Mouse (Mus musculus): Measurements from ENCODE around the gene Bri3bp.
"Not testable (repeated sequence)": the region's sequence is repeated elsewhere in the genome, so short reads cannot be mapped to it uniquely, and the experiment has no call there.

The Bri3bp gene

DNA sequence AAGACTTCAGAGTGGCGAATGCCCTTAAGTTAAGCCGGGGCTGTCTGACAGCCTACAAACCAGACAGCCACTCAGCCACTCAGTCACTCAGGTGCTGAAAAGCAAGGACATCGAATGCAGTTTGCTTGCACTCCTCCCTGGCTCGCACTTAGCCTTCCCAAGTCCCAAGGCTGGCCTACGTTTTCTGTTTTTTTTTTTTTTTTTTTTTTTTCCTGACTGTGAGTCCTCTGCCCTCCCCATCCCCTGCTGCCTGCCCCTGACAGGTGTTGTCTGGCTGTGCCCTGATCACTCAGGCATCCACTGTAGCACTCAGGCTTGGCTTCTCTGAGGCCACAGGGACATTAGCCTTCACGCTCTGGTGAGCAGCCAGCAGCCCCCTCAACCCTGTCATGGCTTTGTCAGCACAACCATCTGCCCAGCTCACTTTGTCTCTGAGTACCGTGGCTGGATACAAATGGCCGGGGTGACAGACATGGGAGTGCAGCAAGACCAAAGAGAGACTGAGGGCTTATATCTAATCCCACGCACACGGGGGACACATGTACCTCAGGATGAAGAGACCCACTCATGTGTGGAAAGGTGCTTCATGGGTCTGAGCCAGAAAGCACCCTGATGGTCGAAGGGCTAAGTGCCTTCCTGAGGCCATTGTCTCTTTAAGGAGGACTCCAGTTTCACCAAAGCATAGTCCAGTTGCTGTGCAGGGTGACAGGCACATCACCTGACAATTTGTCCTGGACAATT is 46.2 kb downstream of the Bri3bp start:
- DNase-seq, result peak; percentile 85 to 91

DNA sequence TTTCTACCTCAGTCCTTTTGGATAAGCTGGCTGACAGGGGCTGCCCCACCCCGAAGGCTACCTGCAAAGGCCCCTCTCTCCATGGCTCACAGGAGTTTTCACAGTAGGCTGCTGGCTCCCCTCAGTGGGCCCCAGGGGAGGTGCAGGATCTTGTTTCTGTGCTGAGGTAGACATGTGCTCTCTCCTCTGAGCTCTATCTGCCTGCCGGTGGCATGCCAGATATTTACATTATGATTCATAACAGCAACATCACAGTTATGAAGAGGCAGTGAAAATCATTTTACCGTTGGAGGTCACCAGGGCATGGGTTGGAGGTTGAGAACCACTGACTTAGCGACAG is 46.7 kb downstream of the Bri3bp start:
- DNase-seq, result no peak

DNA sequence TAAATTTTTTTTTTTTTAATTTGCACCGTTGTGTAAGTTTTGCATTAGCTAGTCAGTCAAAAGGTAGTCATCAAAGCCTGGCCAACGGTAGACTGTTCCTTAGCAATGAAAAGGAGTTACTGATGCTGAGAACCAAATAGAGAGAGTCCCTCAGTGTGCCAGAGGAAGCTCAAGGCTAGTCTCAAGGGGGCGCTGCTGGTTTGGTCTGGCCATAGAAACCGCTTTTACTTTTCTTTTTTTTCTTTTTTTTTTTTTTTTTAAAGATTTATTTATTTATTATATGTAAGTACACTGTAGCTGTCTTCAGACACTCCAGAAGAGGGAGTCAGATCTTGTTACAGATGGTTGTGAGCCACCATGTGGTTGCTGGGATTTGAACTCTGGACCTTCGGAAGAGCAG is 47.6 kb downstream of the Bri3bp start:
- not testable (repeated sequence) for DNase-seq

DNA sequence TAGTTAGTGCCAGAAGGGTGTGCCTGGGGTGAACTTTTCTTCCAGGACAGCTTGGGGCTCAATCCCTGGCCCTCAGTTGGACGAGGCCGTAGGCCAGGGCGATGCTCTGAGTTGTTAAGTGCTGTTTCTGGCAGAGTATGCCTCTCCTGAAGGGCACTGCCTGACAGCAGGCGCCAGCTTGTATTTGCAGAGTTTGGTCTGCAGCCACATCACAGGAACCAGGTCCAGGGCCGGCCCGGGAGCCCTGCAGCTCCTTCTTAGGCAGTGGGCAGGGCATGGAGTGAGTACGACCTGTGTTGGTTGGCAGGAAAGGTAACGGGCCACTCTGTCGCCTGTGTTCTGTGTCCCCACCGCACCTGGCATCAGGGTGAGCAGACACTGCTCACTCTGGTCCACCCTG is 49.7 kb downstream of the Bri3bp start:
- no peak for DNase-seq

DNA sequence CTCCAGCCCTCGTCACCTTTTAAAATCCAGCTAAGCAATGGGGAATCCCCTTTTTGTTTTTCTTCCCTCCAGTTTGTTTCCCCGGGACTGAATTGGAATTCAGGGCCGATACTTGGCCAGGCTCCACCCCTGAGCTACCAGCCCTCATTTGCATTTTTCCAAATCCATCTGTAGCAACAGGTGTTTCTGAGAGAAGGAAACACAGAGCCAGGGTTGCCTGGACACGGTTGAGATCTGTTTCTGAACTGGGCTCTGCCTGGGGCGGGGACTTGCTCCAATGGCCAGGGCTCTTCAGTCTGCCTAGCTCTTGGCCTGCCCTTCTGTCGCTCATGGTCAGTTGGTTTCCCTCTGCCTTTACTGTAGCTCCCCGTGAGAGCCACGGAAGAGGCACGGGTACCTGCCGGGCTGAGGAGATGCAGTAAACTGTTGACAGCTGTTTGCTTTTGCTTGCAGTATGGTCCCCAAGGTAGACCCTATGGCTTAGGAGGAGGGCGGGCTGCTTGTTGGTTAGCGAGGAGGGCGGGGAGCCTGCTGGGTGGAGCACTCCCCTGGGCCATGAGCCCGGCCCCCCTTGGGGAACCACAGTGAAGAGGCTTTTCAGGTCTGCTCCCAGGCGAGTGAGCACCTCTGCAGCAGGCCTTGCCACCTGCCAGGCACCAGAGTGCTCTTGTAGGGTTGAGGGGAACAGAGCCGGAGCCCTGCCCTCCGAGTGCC is 51.2 kb downstream of the Bri3bp start:
- no peak for DNase-seq

DNA sequence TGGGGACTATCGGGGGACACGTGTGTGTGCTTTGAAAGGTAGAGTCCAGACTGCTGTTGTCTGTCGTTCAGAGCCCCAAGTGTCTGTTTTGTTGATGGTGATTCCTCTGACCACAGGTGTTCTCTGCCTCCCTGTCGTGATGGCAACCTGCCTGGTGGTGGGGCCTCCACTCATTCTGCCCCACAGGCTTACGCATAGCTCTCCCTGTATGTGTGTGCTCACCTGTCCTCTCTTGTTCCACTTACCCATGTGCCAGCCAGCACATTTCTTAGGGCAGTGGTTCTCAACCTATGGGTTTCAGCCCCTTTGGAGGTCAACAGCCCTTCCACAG is 51.7 kb downstream of the Bri3bp start:
- DNase-seq, result no peak

DNA sequence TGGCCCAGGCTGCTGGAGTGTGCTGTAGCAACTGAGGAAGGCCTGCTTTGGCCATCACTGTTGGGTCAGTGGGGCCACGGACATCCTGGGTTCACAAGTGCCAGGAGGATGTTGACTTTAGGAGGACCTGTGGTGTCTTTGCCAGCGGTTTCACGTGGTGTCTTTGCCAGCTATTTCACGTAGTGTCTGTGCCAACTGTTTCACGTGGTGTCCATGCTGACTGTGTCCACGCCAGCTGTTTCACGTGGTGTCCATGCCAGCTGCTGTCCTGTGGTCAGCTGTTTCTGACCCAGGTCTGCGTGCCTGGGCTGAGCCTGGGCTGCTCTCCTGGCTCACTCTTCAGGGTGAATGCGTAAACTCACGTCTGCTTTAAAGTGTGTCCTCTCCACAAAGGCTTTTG is 54.3 kb downstream of the Bri3bp start:
- DNase-seq, result peak; percentile 63 to 87

DNA sequence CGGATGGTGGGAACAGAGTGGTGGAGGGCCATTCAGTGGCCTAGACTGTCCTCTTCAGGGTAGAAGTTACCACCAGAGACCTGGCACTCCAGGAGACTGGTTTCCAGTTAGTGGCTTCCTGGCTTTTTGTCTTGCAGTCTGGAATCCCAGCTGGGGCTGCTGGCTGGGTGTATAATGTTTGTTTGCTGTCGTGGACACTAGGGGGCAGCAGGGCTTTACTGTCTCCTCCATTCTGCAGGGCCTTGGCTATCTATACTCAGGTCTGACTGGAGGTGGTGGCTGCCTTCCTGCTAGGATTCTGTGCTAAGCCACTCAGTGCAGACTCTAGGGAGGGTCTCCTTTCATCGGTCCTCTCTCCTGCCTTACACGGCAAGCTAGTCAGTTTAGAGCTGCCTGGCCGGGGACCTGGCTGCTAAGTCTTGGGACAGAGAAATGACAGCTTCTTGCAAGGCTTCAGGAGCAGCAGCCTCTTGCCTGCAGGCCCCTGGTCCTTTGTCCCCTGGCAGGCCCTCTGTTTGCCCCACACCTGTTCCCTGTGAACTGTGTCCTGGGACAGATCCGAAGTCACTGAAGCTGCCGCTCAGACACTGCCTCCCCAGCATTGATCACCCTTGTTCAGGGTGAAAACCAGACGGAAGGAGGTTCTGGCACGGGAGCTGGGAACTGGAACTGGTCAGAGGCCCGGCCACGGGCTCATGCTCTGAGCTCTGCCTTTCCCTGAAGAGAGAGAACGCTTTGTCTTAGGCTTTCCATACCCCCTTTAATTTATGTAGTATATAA is 56.6 kb downstream of the Bri3bp start:
- DNase-seq, result peak in 1 of 2 experiments; percentile 69

DNA sequence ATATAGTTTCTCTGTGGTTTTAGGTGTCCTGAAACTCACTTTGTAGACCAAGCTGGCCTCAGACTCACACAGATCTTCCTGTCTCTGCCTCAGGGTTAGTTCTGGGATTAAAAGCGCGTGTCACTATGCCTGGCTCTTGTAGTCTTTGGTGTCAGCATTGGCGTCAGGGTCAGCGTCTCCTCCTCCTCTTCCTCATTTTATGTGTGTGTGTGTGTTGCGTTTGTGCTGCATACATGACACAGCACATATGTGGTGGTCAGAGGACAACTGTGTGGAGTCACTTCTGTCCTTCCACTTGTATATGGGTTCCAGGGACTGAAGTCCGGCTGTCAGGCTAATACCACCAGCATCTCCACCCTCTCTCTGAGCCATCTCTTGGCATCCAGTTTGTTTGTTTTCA is 60.1 kb downstream of the Bri3bp start:
- no peak for DNase-seq

DNA sequence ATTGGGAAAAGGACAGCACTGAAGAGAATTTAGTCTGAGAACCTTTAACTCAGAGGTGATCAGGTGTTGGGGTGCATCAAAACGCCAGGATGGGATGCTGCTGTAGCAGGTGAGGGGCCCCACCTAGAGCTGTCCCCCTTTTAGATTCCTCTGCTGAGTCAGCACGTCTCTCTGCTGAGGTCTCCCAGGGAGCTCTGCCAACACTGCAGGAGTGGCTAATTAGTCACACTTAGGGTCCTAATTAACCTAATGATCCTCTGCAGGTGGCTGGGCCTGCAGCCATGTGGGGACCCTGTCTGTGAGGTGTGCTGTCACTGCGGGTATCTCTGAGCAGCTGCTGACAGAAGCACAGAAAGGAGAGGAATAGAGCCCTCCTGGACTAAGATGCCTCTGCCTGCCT is 60.8 kb downstream of the Bri3bp start:
- DNase-seq, result no peak

DNA sequence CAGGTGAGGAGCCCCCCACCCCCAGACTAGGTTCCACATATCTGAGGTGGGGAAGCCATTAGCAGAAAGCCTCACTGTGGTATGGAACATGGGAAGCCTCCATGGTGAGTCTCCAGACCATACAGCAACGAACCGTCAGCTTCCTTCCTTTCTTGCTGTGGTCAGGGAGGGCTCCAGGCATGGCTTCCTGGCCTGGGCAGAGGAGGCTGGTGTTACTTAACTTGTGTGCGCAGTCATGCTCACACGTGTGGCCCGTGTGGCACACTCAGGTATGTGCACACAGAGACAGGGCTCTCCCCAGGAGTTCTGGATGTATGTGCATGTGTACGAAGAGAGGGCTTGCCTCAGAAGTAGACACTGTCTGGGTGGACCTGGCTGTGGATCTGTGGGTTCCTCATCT is 62.3 kb downstream of the Bri3bp start:
- no peak for DNase-seq

DNA sequence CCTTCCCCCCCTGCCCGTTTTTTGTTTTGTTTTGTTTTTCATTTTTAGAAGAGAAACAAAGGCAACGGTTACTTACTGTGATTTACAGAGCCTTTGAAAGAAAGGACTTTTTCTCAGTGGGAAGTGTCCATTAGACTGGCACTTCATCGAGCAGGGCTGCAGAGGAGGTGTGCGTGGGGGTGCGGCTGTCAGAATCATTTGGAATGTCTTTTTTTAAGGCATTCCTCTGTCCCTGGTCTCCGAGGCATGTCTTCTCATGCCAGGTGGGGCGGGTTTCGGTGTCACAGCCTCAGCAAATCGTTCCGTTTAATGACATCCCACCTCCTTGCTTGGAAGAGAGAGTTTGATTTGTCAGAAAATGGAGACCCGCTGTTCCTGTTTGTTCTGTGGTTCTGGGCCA is 63.3 kb downstream of the Bri3bp start:
- DNase-seq, result no peak

DNA sequence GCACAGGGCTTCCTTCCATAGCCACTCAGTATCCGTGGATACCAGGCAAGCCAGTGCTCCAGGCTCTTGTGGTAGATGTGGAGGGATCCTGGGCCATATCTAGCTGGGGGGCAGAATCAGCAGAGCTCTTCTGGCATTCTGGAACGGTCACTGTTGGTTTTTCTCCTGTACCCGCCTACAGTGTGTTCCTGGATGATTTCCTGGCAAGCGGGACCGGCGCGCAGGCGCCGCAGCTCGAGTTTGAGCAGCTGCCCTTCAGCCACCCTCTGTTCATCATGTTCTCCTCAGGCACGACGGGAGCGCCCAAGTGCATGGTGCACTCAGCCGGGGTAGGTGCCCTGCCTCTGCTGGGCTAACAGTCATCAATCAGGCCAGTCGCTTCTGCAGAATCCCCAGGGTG is 64.6 kb downstream of the Bri3bp start:
- DNase-seq, result no peak

DNA sequence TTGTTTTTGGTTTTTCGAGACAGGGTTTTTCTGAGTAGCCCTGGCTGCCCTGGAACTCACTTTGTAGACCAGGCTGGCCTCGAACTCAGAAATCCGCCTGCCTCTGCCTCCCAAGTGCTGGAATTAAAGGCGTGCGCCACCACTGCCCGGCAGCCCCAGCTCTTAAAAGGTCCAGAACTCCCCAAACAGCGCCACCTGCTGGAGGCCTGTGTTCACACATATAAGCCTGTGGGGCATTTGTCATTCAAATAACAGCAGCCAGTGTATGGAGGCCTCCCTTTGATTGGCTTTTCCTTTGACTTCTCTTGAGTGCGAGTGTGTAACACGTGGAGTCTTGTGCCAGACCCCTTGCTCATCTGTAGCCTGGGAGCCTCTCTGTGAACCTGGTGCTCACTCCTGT is 66.2 kb downstream of the Bri3bp start:
- no peak for DNase-seq

DNA sequence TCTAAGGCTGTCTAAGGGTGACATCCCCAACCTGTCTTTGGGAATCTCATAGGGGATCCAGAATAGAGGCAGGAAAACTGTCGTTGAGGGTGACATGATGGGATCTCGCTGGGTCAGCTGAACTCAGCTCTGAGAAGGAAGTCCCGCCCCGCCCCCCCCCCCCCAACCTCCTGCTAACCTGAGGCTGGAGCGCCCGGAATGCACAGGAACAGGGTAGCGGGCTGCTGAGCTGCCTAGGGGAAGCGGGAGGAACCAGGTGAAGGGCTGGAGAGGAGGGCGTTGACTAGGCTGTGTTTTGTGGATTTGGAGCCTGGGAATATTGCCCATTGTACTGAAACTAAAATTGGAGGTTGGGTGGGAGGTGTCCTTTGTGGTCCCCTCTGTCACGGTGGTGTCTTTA is 66.6 kb downstream of the Bri3bp start:
- no peak for DNase-seq

DNA sequence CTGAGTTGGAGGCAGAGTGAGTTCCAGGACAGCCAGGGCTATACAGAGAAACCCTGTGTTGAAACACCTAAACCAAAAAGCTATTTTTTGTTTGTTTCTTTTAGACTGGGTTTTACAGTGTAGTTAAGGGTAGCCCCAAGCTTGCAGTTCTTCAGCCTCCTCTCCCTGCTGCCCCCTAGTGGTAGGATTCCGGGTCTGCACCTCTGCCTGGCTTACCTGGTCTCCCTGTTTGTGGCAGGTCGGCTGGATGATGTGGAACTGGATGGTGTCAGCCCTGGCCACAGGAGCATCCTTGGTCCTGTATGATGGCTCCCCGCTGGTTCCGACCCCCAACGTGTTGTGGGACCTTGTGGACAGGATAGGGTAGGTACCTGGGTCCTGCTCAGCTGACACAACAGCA is 68.2 kb downstream of the Bri3bp start:
- DNase-seq, result peak; percentile 23 to 45
